Mouse (Mus musculus): Measurements from ENCODE around the gene Rabep2.

Rabep2 gene

DNA sequence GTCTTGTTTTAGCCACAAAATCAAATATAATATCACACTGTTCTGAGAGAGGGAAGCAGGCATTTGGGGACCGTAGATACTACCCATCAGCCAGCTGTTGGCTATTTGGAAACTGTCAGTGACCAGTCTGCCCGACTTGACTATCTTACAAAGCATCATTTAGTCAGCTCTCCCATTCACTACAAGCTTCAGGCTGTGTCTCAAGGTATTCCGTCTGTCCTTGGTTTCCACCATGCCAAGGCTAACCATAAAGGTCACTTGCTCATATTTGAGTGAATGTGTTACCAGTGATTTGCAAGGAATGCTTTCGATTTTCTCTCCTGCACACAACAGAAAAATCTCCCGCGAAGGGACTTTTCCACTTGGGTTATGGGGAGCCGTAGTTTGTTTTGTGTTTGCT, 6.2 kb downstream of the Rabep2 start:
- 91% methylated on average over 7 of the region's 7 CpGs for WGBS

DNA sequence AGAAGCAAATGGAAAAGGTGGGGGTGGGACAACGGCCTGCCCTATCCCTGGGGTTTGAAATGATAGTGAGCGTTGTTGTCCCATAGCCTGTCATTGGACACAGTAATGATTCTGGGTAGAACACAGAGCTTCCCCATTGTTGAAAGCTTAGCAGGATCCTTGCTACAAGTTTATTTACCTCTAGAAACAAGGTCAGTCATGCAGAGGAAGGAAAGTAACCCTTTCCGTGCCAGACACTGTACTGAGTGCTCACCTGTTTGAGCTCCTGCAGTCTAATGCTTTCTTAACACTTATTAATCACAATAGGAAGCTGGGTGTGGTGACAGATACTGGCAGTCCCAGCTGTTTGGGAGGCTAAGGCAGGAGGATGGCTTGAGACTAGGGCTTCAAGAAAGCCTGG, 7.2 kb downstream of the Rabep2 start:
- WGBS, result 87% methylated on average over 3 of the region's 3 CpGs

DNA sequence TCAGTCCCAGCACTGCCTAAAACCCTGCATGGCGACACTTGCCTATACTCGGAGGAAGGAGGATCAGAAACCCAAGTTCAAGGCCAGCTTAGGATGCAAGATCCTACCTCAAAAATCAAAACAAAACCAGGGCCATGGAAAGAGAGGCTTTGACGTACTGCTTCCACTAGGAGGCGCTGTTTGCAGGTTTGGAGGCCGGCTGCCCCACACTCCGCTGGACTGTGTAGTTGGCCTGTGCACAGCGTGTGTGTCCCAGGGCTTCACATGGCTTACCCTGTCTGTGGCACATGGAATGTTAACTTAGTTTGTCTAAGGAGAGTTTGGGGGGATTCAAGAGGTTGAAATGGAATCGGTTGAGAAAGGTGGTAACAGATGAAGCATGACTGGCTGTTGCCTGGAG, 8.3 kb downstream of the Rabep2 start:
- 39% methylated on average over 8 of the region's 8 CpGs for WGBS

DNA sequence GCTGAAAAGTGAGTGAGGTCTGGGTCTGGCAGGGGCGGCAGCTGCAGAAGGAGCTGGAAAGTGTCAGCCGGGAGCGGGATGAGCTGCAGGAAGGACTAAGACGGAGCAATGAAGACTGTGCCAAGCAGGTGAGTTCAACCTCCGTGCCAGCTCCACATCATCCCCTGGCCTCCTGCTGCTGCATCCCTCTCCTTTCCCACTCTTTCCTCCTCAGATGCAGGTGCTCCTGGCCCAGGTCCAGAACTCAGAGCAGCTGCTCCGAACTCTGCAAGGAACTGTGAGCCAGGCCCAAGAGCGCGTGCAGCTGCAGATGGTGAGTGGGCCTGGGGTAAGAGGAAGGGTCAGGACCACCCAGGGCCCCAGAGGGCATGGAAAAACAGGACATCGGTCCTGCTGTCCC, 11.6 kb downstream of the Rabep2 start:
- 76% methylated on average over 9 of the region's 9 CpGs for WGBS

DNA sequence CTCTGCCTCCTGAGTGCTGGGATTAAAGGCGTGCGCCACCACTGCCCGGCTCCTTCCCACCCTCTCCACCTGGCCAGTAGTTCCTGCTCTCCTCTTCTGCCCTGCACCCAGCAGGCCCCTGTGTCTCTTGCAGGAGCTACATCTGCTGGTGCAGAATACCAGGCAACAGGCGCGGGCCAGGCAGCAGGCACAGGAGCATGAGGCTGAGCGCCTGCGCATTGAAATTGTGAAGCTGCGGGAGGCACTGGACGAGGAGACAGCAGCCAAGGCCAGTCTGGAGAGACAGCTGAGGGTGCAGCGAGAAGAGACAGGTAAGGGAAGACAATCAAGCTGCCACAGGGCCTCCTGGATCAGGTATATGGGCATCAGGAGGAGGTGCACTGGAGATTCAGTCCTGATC, 15.4 kb downstream of the Rabep2 start:
- WGBS, result 96% methylated on average over 10 of the region's 10 CpGs

DNA sequence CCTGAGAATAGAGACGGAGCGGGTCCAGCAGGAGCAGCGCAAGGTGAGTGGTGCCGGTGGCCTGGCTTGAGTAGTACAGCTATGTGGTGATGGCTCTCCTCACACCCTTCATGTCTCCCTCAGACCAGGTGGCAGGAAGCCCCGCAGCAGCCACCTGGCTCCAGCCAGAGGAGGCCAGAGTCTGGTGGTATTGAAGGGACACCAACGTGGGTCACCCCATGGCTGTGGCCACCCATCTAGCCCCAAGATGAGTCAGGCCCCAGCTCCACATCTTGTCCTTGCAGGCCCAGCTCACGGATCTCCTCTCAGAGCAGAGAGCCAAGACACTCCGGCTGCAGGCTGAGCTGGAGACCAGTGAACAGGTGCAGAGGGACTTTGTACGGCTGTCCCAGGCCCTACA, 16.0 kb downstream of the Rabep2 start:
- WGBS, result 98% methylated on average over 9 of the region's 9 CpGs

DNA sequence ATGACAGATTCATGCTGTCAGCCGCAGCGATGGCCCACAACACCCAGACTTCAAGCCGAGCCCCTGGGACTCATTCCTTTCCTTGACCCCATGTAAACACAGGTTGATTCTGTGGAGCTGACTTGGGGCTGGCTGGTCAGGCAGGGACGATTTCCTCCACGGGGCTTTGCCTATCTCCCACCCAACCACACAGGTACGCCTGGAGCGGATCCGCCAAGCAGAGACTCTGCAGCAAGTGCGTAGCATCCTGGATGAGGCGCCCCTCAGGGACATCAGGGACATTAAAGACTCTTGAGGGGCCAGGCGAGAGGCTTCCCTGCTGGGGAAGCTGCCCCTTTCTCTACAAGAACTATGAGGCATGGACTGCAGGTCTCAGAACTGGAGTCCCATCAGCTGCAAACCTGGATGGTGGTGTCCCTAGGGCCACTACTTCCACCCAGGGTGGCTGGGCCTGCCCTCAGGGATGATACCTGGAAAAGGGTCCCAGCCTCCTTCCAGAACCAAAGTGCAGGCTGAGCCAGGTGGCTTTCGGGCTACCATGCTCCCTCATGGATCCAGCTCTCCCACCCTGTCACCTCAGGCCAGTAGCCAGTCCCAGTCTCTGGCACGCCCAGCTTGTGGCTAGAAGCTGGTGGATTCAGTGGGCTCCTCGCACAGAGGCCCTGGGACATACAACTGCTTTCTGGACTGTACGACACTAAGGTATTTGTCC, 16.7 kb downstream of the Rabep2 start:
- 95% methylated on average over 15 of the region's 15 CpGs for WGBS

DNA sequence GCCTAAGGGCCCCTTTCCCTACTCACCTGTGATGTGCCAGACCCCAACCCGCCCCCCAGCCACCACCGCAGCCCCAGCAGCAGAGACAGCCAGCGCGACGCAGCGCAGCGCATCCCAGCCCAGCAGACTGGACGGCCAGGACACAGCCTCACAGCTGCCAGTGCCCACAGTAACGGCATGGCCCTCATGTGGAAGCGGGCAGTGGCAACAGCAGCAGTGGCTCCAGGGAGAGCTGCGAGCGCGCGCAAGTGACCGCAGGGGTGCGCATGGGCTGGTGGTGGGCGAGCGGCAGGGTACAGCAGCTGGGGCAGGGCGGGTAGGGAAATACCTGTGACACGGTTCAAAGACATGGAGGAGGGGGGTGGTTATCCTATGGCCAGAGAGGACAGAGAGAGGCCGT, 17.7 kb downstream of the Rabep2 start:
- 93% methylated on average over 21 of the region's 21 CpGs for WGBS

DNA sequence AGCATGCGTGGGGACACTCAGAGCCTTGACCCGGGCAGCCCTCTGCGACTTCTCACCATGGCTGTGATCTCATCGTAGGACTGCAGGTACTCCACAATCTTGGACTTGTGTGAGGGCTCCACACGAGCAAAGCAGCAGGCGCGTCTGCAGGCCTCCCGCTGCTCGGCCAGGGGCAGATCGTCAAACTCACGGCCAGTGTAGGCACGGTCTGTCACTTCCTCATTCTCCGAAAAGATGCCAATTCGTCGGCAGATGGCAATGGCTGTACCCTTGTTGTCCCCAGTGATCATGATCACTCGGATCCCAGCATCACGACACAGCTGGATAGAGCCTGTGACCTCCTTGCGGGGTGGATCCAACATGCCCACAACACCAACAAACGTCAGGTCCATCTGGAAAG, 19.9 kb downstream of the Rabep2 start:
- 90% methylated on average over 19 of the region's 19 CpGs for WGBS

DNA sequence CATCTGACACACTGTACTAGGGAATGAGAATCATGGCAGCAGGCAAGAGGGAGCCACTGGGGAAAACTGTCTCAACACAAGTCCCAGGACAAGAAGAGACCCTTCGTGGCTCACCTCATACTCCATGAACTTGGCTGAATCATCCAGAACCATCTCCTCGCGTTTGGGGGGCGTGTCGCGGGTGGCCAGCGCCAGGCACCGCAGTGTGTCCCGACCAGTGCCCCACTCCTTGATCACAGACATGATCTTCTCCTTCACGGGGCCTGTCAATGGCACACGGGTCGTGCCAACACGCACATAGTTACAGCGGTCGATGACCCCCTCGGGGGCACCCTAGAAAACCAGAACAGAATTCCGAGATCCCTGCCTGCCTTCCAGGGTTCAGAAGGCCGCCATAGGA, 21.4 kb downstream of the Rabep2 start:
- WGBS, result 92% methylated on average over 18 of the region's 18 CpGs

DNA sequence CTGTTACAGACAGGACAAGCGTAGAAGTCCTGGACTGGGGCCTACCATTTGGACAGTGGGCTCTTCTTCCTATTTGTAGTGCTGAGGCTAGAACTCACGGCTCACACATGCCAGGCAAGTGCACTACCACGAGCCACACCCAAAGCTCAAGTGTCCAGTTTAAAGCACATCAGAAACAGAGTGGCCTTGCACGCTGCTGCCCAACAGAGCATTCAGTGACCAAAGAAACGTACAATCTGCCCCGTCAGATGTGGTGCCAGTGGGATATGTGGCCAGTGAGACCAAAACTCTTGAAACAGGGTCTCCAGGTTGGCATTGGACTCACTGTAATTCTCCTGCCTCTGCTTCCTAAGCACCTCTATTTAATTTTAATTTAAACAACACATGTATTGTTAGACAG, 22.1 kb downstream of the Rabep2 start:
- WGBS, result 92% methylated on average over 6 of the region's 6 CpGs

DNA sequence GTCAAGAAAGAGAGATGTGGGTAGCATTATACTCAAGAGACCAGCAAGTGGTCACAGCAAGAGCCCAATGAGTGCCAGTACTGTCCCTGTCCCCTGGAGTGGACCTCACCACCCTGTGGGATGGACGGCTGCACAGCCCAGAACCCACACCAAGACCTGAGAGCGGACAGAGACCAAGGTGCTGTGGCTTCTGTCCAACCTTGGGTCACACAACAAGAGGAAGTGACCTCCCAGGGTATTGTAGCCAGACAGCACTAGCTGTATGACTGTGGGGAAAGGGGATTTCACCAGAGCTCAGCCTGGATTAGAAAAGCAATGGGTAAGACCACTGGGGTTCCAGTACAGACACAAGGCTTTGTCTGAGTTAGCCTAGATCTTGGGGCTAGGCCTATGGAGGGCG, 23.7 kb downstream of the Rabep2 start:
- 86% methylated on average over 3 of the region's 3 CpGs for WGBS

DNA sequence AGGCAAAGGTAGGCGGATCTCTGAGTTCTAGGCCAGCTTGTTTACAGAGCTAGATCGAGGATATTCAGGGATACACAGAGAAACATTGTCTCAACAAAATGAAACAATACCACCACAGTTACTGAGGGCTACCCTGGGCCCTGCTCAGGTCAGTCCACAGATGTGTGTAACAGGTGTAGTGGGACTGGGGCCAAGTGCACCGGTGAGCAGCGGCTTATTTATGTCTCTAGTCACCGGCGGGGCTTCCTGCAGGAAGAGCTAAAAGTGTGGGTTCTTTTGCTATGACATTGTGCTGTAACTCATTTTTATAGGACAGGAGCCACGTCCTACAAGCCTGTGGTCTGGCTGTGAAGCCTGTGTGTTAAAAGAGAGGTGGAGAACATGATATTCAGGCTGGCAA, 25.3 kb downstream of the Rabep2 start:
- WGBS, result 65% methylated on average over 7 of the region's 7 CpGs

DNA sequence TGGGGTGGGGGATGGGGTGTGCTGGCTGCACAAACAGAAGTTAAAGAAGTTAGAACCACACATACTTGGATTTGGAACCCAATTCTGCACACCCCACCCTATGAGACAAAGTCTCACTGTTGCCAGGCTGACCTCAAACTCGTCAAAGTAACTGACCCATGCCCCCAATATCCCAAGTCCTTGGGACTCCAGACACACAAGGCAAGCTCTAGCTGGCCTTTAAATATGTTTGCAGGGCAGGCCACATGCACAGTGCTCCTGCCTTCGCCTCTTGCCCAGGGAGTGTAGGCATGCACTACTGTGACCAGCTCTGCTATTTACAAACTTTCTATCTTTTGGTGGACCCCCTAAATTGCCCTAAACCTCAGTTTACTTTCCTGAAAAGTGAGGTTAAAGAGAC, 26.7 kb downstream of the Rabep2 start:
- 83% methylated on average over 2 of the region's 2 CpGs for WGBS

DNA sequence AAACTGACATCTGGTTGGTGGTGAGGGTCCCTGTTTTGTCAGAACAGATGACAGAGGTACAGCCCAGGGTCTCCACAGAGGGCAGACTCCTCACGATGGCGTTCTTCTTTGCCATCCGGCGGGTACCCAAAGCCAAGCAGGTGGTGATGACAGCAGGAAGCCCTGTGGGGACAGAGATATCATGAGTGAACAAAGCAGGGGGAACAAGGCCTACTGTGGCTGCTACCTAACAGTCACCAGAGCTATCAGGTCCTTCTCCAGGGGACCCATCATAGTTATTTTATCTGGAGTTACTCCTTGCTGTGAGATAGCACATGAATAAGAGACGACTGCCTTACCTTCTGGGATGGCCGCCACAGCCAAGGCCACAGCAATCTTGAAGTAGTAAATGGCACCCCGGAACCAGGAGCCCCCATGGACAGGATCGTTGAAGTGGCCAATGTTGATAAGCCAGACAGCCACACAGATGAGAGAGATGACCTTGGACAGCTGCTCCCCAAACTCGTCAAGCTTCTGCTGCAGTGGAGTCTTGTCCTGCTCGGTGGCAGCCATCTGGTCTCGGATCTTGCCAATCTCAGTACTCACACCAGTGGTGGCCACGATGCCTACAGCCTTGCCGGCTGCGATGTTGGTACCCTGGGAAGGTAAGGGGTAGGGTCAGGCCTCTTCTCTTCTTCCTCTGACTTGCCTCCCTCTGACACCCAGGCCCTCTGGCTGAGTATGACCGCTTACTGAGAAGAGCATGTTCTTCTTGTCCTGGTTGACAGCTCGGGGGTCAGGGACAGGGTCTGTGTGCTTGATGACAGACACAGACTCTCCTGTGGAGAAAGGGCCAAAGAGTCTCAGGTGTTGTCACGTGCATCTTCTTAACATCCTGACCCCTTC, 28.1 kb downstream of the Rabep2 start:
- 92% methylated on average over 17 of the region's 17 CpGs for WGBS

DNA sequence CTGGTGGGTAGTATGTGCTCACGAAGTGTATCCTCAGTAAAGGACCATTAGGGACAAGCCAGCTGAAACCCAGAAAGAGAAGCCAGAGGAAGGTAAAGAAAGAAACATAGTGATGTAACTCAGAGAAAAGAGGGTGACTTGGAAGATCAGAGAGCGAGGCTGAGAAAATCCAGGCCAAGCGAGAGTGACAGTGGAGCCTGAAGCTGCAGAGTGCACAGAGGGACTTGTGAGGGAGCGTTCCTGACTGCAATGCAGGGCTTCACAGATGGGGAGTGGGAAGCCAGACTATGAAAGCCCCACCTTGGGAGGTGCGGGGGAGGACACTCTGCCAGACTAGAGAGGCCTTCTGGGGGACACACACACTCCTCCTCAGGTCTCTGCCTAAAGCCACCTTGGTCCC, 29.7 kb downstream of the Rabep2 start:
- 57% methylated on average over 5 of the region's 5 CpGs for WGBS

DNA sequence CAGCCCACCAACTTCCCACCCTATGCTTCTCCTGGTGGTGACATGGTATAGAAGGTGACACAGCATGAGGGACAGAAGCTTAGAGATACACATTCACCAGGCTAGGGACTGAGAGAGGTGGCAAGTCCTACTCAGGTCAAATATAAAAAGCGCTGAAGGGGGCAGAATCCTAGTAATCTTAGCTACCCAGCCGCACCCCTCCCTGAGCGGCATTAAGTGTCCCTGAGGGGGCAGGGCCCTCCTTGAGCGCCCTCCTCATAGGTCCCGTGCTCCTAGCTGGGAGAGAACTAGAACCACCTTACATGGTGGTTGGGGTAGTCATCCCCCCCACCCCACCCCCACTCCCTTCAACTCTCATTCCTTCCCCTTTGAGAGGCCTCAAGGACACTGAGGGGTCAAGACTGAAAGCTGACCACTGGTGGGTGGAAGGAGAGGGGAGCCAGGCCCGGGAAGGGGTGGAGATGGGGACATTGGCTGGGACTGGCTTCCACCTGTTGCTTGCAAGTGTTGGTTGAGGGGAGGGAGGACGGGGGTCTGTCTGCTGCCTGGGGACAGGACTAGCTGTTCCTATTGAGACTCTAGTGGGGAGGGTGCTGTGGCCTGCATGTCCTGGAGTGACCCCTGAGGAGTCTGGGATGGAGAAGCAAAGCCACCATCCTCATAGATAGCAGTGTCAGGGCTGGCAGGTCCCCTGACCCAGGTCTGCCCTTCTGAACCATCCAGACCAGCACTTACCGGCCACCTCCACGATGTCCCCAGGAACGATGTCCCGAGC, 30.5 kb downstream of the Rabep2 start:
- 85% methylated on average over 11 of the region's 11 CpGs for WGBS

DNA sequence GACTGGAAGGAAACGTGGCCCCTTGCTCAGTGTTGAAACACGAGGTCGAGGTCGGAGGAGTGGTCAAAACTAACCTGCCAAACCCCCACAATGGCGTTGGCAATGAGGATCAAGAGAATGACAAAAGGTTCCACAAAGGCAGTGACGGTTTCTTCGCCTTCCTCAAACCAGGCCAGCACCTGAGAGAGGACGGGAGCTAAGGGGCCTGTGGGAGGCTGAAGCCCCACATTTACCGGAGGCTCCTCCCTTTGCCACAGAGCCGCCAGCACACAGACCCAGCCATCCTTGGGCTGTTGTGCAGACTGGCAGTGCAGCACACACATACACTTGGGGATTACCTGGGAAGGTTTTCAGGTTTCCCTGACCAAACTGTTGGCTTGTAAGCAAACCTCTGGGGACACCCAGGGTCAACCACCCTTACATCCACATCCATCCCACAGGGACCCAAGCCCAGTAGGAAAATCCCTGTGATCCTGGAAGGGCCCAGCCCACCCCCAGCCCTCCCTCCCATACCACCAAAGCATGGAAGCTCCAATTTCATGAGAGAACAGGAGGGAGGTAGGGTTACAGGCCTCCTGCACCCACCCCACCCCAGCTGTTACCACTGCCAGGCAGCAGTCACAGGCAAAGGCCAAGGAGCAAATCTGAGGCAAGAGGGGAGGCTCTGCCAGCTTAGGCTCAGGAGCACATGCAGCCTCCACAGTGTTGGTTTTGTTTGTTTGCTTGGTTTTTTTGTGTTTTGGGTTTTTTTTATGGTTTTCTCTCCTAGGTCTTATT, 32.3 kb downstream of the Rabep2 start:
- 79% methylated on average over 10 of the region's 10 CpGs for WGBS

DNA sequence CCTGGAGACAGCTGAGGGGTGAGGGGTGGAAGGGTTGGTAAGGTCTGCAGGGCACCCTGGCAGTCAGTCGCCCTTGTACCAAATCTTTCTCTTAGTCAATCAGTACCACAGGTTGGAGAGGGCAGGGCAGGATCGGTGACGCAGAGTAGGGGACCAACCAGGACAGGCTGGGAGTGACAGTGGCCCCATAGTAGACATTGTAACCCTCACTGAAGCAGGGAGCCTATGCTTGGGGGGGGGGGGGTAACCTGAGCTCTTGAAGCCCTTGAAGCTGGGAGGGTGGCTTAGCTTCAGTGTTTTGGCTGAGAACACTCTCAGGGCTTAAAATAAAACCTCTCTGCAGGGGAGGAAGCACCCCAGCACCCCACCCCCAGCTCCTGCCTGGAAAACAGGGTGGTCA, 33.1 kb downstream of the Rabep2 start:
- 84% methylated on average over 3 of the region's 3 CpGs for WGBS

DNA sequence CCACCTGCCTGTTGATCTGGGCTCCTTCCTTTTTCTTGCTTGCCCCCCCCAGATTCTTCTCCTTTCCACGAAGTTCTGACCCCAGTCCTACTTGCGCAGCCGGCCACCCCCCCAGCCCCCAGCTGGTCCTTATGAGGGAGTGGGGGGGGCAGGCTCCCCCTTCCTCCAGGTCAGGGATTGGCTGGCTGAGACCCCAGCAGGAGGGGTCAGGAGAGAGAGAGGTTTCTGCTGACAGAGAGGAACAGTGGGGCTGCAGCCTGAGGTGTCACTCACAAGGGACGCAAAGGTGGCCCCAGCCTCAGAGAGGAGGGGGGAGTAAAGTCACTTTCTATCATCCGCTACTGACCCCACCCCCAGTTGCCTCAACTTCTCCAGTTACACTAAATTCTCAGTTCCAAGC, 34.4 kb downstream of the Rabep2 start, which contains the start of gene Atp2a1:
TSS of gene Atp2a1 (minus strand) at position 105 of the 400 bp plus-strand sequence.
- 70% methylated on average over 5 of the region's 5 CpGs for WGBS

DNA sequence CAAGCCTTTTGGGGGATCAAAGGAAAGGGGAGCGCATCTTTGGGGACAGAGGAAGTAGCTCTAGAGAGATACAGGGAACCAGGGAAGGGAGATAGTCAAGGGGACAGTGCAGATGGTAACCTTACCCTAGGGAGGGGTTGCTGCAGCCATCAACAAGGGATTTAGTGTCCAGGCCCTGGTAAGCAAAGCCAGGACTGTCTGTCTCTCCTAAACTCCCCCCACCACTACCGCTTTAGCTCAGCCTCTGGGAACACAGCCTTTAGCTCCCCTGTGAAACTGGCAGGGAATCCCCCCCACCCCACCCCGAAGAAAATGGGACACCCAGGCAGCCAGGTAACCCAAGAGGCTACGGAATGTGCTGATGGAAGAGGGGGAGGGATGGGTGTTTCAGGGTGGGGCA, 35.0 kb downstream of the Rabep2 start:
- 71% methylated on average over 4 of the region's 4 CpGs for WGBS

DNA sequence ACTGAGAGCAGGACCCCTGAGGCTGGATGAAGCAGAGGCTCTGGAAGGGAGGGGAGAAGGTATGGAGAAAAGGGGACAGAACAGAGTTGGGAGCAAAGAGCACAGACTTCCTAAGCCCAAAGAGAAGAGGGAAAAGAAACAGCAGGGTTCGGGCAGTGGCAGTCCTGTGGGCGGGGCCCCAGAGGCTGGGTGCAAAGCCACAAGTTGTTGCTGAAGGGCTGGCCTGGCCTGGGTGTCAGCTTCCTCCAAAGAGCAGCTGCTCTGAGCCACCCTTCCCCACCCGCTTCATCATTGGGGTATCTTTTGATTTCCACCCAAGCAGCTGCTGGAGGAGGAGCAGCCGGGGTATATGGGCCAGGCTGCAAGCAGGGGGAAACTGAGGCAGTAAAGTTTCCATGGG, 35.6 kb downstream of the Rabep2 start:
- 76% methylated on average over 4 of the region's 4 CpGs for WGBS
